In the genomic region with DNA sequence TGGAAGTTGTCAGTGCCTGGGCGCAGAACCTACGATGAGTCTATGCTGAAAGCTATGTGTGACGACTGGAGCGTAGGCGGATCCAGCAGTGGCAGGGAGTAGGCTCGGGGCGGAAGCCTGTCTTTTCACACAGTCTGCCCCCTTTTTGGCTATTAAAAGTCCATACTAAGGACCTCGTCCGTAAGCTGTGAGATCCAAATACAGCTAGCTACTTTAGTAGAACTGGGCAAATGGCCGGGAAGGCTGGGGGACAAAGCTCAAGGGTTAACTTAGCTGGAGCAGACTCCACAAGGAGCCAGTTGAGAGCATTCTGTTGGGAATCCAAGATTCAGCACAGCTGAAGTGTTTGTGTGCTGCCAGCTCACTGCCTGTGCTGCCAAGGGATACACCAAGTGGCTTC, we compare ENCODE assay signal across 14 mouse cellular contexts. TPM values are rescaled to one million over a fixed set of nuclear protein-coding genes. Genes with fewer than 3 reads are reported as not detected.
DNase-seq lines count a peak whose midpoint lies in the region; ATAC-seq and TF ChIP-seq lines count a peak whose summit lies in the region.
"Had no signal": no experiment of that assay in that cellular context is flagged by ENCODE, and none has a peak within 500 bp of the region (broad histone marks: within the 10 kb centered on the region; RNA-seq: fewer than 3 reads in every experiment).

No protein-coding gene starts in this region.

- no peaks in the 10 kb centered on the region for H3K36me3 ChIP-seq in kidney, adult 2 months (ENCODE audit: control insufficient read depth, insufficient read depth, low read length)
- H3K36me3 ChIP-seq in kidney, embryonic 15.5 days, result no peaks in the 10 kb centered on the region
- H3K36me3 ChIP-seq: heart, embryonic 13.5 days; hindbrain, embryonic 15.5 days; stomach, embryonic 15.5 days had no signal

- no peaks in the 10 kb centered on the region for H3K9me3 ChIP-seq in kidney, embryonic 15.5 days (replicated peaks)
- H3K9me3 ChIP-seq: heart, embryonic 13.5 days; hindbrain, embryonic 15.5 days; limb, embryonic 15.5 days; stomach, embryonic 15.5 days had no signal

- H3K27me3 ChIP-seq in kidney, adult 2 months (replicated peaks; ENCODE audit: control insufficient read depth, insufficient read depth, low read length), result no peaks in the 10 kb centered on the region
- no peaks in the 10 kb centered on the region for H3K27me3 ChIP-seq in kidney, embryonic 15.5 days
- H3K27me3 ChIP-seq: heart, embryonic 13.5 days; hindbrain, embryonic 15.5 days; limb, embryonic 15.5 days; stomach, embryonic 15.5 days had no signal

- peaks cover 11% of the 10 kb centered on the region; the same call in 1 of the 2 replicates for H3K4me1 ChIP-seq in kidney, adult 2 months (ENCODE audit: control insufficient read depth, insufficient read depth, low read length)
- H3K4me1 ChIP-seq in kidney, embryonic 15.5 days, result no peaks in the 10 kb centered on the region
- H3K4me1 ChIP-seq: limb, embryonic 15.5 days; stomach, embryonic 15.5 days had no signal

- H3K4me3 ChIP-seq in kidney, adult 2 months (ENCODE audit: insufficient read depth, low read depth, low read length), result no peak overlapping the region
- no peak overlapping the region for H3K4me3 ChIP-seq in kidney, embryonic 15.5 days (replicated peaks)
- H3K4me3 ChIP-seq in left cerebral cortex, adult 2 months, result no peak overlapping the region
- H3K4me3 ChIP-seq: heart, embryonic 13.5 days; hindbrain, embryonic 15.5 days; limb, embryonic 15.5 days; stomach, embryonic 15.5 days had no signal

- no peak overlapping the region for H3K4me2 ChIP-seq in kidney, embryonic 15.5 days
- H3K4me2 ChIP-seq: heart, embryonic 13.5 days; hindbrain, embryonic 15.5 days; limb, embryonic 15.5 days; stomach, embryonic 15.5 days had no signal

- ATAC-seq in kidney, embryonic 15.5 days (replicated peaks; ENCODE audit: low FRiP score), result no peak
- ATAC-seq: forebrain, embryonic 16.5 days; lung, postnatal 0 days; midbrain, embryonic 16.5 days had no signal

- intact Hi-C loops in left cerebral cortex, adult 2 months (cut with DNase I), result loop anchor here (10.0 kb wide), 1 partner anchor 308 kb away; the partner anchor contains the start of genes Exoc2 and Gm5447

- DNase-seq in kidney, adult 2 months, result peak; percentile 92
- DNase-seq in kidney, postnatal 10 days, result peak; percentile 42
- peak; percentile 51 to 65 for DNase-seq in left cerebral cortex, adult 2 months (ENCODE audit: extremely low spot score in 1 of 2, low spot score in 2 of 2)
- no peak for DNase-seq in lung, postnatal 14 days
- no peak for DNase-seq in neural tube, embryonic 10.5 days (ENCODE audit: extremely low spot score, low spot score)
- no peak for DNase-seq in testis, postnatal 10 days (ENCODE audit: low spot score)

- H3K27ac ChIP-seq in kidney, adult 2 months (ENCODE audit: insufficient read depth, low read depth, low read length), result peak overlapping the region; percentile 88
- no peak overlapping the region for H3K27ac ChIP-seq in kidney, embryonic 15.5 days
- H3K27ac ChIP-seq in left cerebral cortex, adult 2 months, result peak overlapping the region; percentile 75
- H3K27ac ChIP-seq: heart, embryonic 13.5 days; hindbrain, embryonic 15.5 days; limb, embryonic 15.5 days; stomach, embryonic 15.5 days had no signal

- H3K9ac ChIP-seq in kidney, embryonic 15.5 days, result no peak overlapping the region
- H3K9ac ChIP-seq: heart, embryonic 13.5 days; hindbrain, embryonic 15.5 days; limb, embryonic 15.5 days; stomach, embryonic 15.5 days had no signal

- no peak for TF ChIP-seq POLR2A in kidney, adult 2 months (IDR thresholded peaks at IDR 0.05; ENCODE audit: low read depth, low read length)

- WGBS in kidney, adult 2 months, result 70% methylated on average over 10 of the region's 10 CpGs
- WGBS in kidney, embryonic 15.5 days, result 91% methylated on average over 10 of the region's 10 CpGs

- no peak for TF ChIP-seq CTCF in kidney, adult 2 months (conservative IDR thresholded peaks at IDR 0.05; ENCODE audit: insufficient read depth, insufficient read length, low read depth, low read length)
- no peak for TF ChIP-seq CTCF in left cerebral cortex, adult 2 months (IDR thresholded peaks at IDR 0.05)

RNA-seq across cellular contexts. Expression of gene Dusp22, which starts 6.7 kb away (rescaled TPM):
- 22.8 and 25.2 TPM in 2 replicates for polyA plus RNA-seq in kidney, adult 2 months (2012; rRNA removed)
- polyA plus RNA-seq in kidney, embryonic 15.5 days (2015; fragmentation: Nextera tagmentation; extraction: Ambion mirVana), result 20.1 TPM in 2 replicates
- 10 to 100 TPM; 29.7 to 33.1 TPM for total RNA-seq in left cerebral cortex, adult 2 months (2021)

Comparison
In these comparisons a context has a peak if more than half of its experiments do, and no peak if none do; other contexts are left out.
1. DNase-seq: peak in kidney, adult 2 months (single experiment), kidney, postnatal 10 days (single experiment) and left cerebral cortex, adult 2 months (2 of 2); none in lung, postnatal 14 days (single experiment), neural tube, embryonic 10.5 days (single experiment) and testis, postnatal 10 days (single experiment).